In the genomic region with DNA sequence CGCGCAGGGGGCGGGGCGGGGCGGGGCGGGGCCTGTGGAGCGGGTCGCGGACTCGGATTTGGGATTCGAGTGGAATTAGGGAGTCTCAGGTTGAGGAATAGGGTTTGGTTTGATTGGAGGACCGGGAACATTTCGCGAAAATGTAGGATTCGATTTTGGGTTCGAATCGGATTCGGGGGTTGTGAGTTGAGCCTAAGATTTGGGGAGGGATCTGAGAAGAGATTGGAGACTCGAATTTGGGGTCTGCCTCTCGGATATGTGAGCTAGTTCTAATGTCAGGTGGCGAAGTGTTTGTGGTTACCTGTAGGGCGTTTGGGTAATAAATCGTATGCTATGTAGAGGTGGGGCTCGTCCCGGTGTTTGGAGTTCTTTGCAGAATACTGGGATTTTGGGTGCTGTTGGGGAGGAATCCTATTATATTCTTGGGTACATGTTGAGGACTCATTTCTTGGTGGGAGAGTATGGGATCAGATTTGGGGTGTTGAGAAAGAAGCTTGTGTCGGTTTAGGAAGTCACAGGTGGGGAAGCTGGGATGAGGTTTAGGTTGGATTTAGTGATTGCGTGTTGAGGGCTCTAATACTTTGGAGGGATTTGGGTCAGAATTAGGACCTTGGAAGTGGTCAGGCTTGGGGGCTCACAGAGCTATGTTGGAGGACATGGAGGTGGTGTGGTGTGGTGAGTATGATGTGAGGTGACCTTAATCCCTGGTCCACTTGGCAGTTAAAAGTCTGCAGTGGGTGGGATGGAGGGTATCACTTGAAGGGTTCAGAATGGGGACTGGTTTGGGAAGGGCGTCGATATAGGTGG, we compare ENCODE assay signal across 10 mouse cellular contexts. TPM values are rescaled to one million over a fixed set of nuclear protein-coding genes. Genes with fewer than 3 reads are reported as not detected.
A peak's percentile ranks its signal among the peaks of the same experiment; 100 is the strongest.
DNase-seq lines count a peak whose midpoint lies in the region; ATAC-seq and TF ChIP-seq lines count a peak whose summit lies in the region.
"Had no signal": no experiment of that assay in that cellular context is flagged by ENCODE, and none has a peak within 500 bp of the region (broad histone marks: within the 10 kb centered on the region; RNA-seq: fewer than 3 reads in every experiment).

No protein-coding gene starts in this region.

- 4% methylated on average over 29 of the region's 29 CpGs for WGBS in heart, embryonic 15.5 days
- 2% methylated on average over 29 of the region's 29 CpGs for WGBS in bone marrow, adult 2 months
- 11% methylated on average over 27 of the region's 29 CpGs for WGBS in hindbrain, embryonic 11.5 days
- 9% methylated on average over 29 of the region's 29 CpGs for WGBS in midbrain, embryonic 11.5 days

- H3K4me2 ChIP-seq in heart, embryonic 15.5 days: peak overlapping the region; percentile 93
- peak overlapping the region; percentile 81 for H3K4me2 ChIP-seq in hindbrain, embryonic 11.5 days (replicated peaks; ENCODE audit: low read depth, low read length)
- H3K4me2 ChIP-seq in midbrain, embryonic 11.5 days: peak overlapping the region; percentile 87

- ATAC-seq in heart, embryonic 15.5 days (replicated peaks; ENCODE audit: insufficient number of reproducible peaks, insufficient read depth, low FRiP score, low read depth): no peak
- ATAC-seq in hindbrain, embryonic 11.5 days (ENCODE audit: low FRiP score): no peak
- no peak for ATAC-seq in midbrain, embryonic 11.5 days (ENCODE audit: low FRiP score)

- H3K27ac ChIP-seq in heart, embryonic 15.5 days: peak overlapping the region; percentile 94
- peak overlapping the region; percentile 94; the same call in 1 of the 2 replicates for H3K27ac ChIP-seq in bone marrow, adult 2 months (ENCODE audit: control insufficient read depth, insufficient read depth, low read depth, low read length, poor library complexity)
- peak overlapping the region; percentile 80; the same call in 1 of the 2 replicates for H3K27ac ChIP-seq in hindbrain, embryonic 11.5 days (ENCODE audit: low read depth, low read length)
- H3K27ac ChIP-seq in midbrain, embryonic 11.5 days (ENCODE audit: low read depth, low read length): peak overlapping the region; percentile 73; the same call in 1 of the 2 replicates

- intact Hi-C loops in heart, postnatal 10 days (cut with DNase I): loop anchor here (2.0 kb wide), 1 partner anchor 28 kb away; the partner anchor contains the start of genes Lsm7 and Sppl2b

- TF ChIP-seq POLR2A in bone marrow, adult 2 months (IDR thresholded peaks at IDR 0.05; ENCODE audit: borderline replicate concordance, control insufficient read depth, low read depth, low read length): no peak

- peaks cover 40% of the 10 kb centered on the region for H3K4me1 ChIP-seq in heart, embryonic 15.5 days (replicated peaks)
- H3K4me1 ChIP-seq in bone marrow, adult 2 months (ENCODE audit: control insufficient read depth, insufficient read depth, low read length): peaks cover 6% of the 10 kb centered on the region
- peaks cover 12% of the 10 kb centered on the region; the same call in 1 of the 2 replicates for H3K4me1 ChIP-seq in hindbrain, embryonic 11.5 days (replicated peaks; ENCODE audit: control insufficient read depth, insufficient read depth, low read length)
- H3K4me1 ChIP-seq in midbrain, embryonic 11.5 days (ENCODE audit: control insufficient read depth, insufficient read depth, low read length): peaks cover 21% of the 10 kb centered on the region

- no peak for DNase-seq in heart, postnatal 10 days
- no peak for DNase-seq in hindbrain, embryonic 11.5 days (ENCODE audit: low spot score)
- DNase-seq in midbrain, embryonic 11.5 days (ENCODE audit: low spot score, missing footprints): no peak
- no peak for DNase-seq in left cerebral cortex, adult 11 months (ENCODE audit: low spot score)
- no peak for DNase-seq in adrenal gland, adult 2 months
- DNase-seq in T-cell, adult 2 months (ENCODE audit: low spot score): no peak

- no peaks in the 10 kb centered on the region for H3K27me3 ChIP-seq in heart, embryonic 15.5 days
- H3K27me3 ChIP-seq in hindbrain, embryonic 11.5 days (ENCODE audit: control insufficient read depth, insufficient read depth, low read length): no peaks in the 10 kb centered on the region
- no peaks in the 10 kb centered on the region for H3K27me3 ChIP-seq in midbrain, embryonic 11.5 days (ENCODE audit: control insufficient read depth, insufficient read depth, low read length)
- H3K27me3 ChIP-seq: Patski had no signal

- peak overlapping the region; percentile 82 for H3K4me3 ChIP-seq in heart, embryonic 15.5 days
- H3K4me3 ChIP-seq in bone marrow, adult 2 months (replicated peaks; ENCODE audit: control insufficient read depth, low read depth, low read length): peak overlapping the region; percentile 88
- H3K4me3 ChIP-seq in hindbrain, embryonic 11.5 days (ENCODE audit: low read depth, low read length): peak overlapping the region; percentile 88
- H3K4me3 ChIP-seq in midbrain, embryonic 11.5 days (ENCODE audit: low read depth, low read length): peak overlapping the region; percentile 78

- no peaks in the 10 kb centered on the region for H3K9me3 ChIP-seq in heart, embryonic 15.5 days (replicated peaks)
- H3K9me3 ChIP-seq in hindbrain, embryonic 11.5 days (ENCODE audit: control insufficient read depth, low read length): no peaks in the 10 kb centered on the region
- H3K9me3 ChIP-seq in midbrain, embryonic 11.5 days (ENCODE audit: control insufficient read depth, low read length): no peaks in the 10 kb centered on the region

- H3K36me3 ChIP-seq in heart, embryonic 15.5 days: peaks cover 19% of the 10 kb centered on the region
- no peaks in the 10 kb centered on the region for H3K36me3 ChIP-seq in hindbrain, embryonic 11.5 days (ENCODE audit: control insufficient read depth, insufficient read depth, low read length)
- peaks cover 8% of the 10 kb centered on the region; the same call in 1 of the 2 replicates for H3K36me3 ChIP-seq in midbrain, embryonic 11.5 days (ENCODE audit: control insufficient read depth, insufficient read depth, low read length)

- TF ChIP-seq CTCF in bone marrow, adult 2 months (IDR thresholded peaks at IDR 0.05; ENCODE audit: control insufficient read depth, insufficient read depth, low read length): no peak

- H3K9ac ChIP-seq in heart, embryonic 15.5 days: peak overlapping the region; percentile 90
- peak overlapping the region; percentile 89 for H3K9ac ChIP-seq in hindbrain, embryonic 11.5 days (ENCODE audit: low read depth, low read length)
- peak overlapping the region; percentile 91 for H3K9ac ChIP-seq in midbrain, embryonic 11.5 days (ENCODE audit: low read length)

RNA-seq across cellular contexts. Expression of gene Oaz1, which starts 0.8 kb away (rescaled TPM):
- polyA plus RNA-seq in heart, embryonic 15.5 days (2015; fragmentation: Nextera tagmentation; extraction: Ambion mirVana): 1,772 and 2,077 TPM in 2 replicates
- total RNA-seq in heart, postnatal 10 days (2021): 1,000 to 10,000 TPM; 1,023 to 1,076 TPM
- polyA plus RNA-seq in bone marrow, adult 2 months (2011; ENCODE audit: insufficient read depth, insufficient read length, low replicate concordance, missing spikeins): 672 and 986 TPM in 2 replicates
- polyA plus RNA-seq in hindbrain, embryonic 11.5 days (2014; fragmentation: Nextera tagmentation; extraction: Ambion mirVana): 1,755 and 1,772 TPM in 2 replicates
- polyA plus RNA-seq in midbrain, embryonic 11.5 days (2014; fragmentation: Nextera tagmentation; extraction: Ambion mirVana): 1,723 and 1,824 TPM in 2 replicates
- total RNA-seq in adrenal gland, adult 2 months (2021): 100 to 1,000 TPM; 780 to 923 TPM
- polyA plus RNA-seq in adrenal gland, adult 2 months (2012; rRNA removed): 1,168 and 1,414 TPM in 2 replicates

RNA-seq across cellular contexts. Expression of gene Jsrp1, which starts 14.0 kb away (rescaled TPM):
- polyA plus RNA-seq in heart, embryonic 15.5 days (2015; fragmentation: Nextera tagmentation; extraction: Ambion mirVana): 4.0 and 5.1 TPM in 2 replicates
- under 1 TPM in 1 of 2 experiments, not detected in 1; 0.74 TPM for total RNA-seq in heart, postnatal 10 days (2021)
- polyA plus RNA-seq in bone marrow, adult 2 months (2011; ENCODE audit: insufficient read depth, insufficient read length, low replicate concordance, missing spikeins): 1.4 TPM in 1 of 2 replicates, not detected in the other
- polyA plus RNA-seq in hindbrain, embryonic 11.5 days (2014; fragmentation: Nextera tagmentation; extraction: Ambion mirVana): 0.36 and 0.61 TPM in 2 replicates
- 0.38 and 0.80 TPM in 2 replicates for polyA plus RNA-seq in midbrain, embryonic 11.5 days (2014; fragmentation: Nextera tagmentation; extraction: Ambion mirVana)
- total RNA-seq in adrenal gland, adult 2 months (2021): 10 to 100 TPM in 1 of 2 experiments, 1 to 10 TPM in 1; 2.3 to 18.5 TPM
- polyA plus RNA-seq in adrenal gland, adult 2 months (2012; rRNA removed): 4.2 and 4.9 TPM in 2 replicates
- total RNA-seq: neutrophil, adult 5-6 weeks had no signal
- polyA plus RNA-seq: Patski had no signal

RNA-seq across cellular contexts. Expression of gene Lingo3, which starts 16.6 kb away (rescaled TPM):
- polyA plus RNA-seq in heart, embryonic 15.5 days (2015; fragmentation: Nextera tagmentation; extraction: Ambion mirVana): 0.29 and 0.43 TPM in 2 replicates
- total RNA-seq in heart, postnatal 10 days (2021): 1 to 10 TPM; 3.8 to 6.5 TPM
- not detected in 2 replicates for polyA plus RNA-seq in bone marrow, adult 2 months (2011; ENCODE audit: insufficient read depth, insufficient read length, low replicate concordance, missing spikeins)
- 0.24 and 0.29 TPM in 2 replicates for polyA plus RNA-seq in hindbrain, embryonic 11.5 days (2014; fragmentation: Nextera tagmentation; extraction: Ambion mirVana)
- polyA plus RNA-seq in midbrain, embryonic 11.5 days (2014; fragmentation: Nextera tagmentation; extraction: Ambion mirVana): 0.23 and 0.55 TPM in 2 replicates
- 10 to 100 TPM in 1 of 2 experiments, 1 to 10 TPM in 1; 8.5 to 16.7 TPM for total RNA-seq in adrenal gland, adult 2 months (2021)
- polyA plus RNA-seq in adrenal gland, adult 2 months (2012; rRNA removed): 13.8 and 18.7 TPM in 2 replicates
- total RNA-seq: neutrophil, adult 5-6 weeks had no signal

RNA-seq across cellular contexts. Expression of gene Amh, which starts 22.2 kb away (rescaled TPM):
- 0.16 and 0.19 TPM in 2 replicates for polyA plus RNA-seq in heart, embryonic 15.5 days (2015; fragmentation: Nextera tagmentation; extraction: Ambion mirVana)
- under 1 TPM; 0.41 to 0.45 TPM for total RNA-seq in heart, postnatal 10 days (2021)
- 3.0 TPM in 1 of 2 replicates, not detected in the other for polyA plus RNA-seq in bone marrow, adult 2 months (2011; ENCODE audit: insufficient read depth, insufficient read length, low replicate concordance, missing spikeins)
- not detected in 2 replicates for polyA plus RNA-seq in hindbrain, embryonic 11.5 days (2014; fragmentation: Nextera tagmentation; extraction: Ambion mirVana)
- polyA plus RNA-seq in midbrain, embryonic 11.5 days (2014; fragmentation: Nextera tagmentation; extraction: Ambion mirVana): not detected in 2 replicates
- under 1 TPM; 0.73 to 0.95 TPM for total RNA-seq in adrenal gland, adult 2 months (2021)
- polyA plus RNA-seq in adrenal gland, adult 2 months (2012; rRNA removed): 1.7 and 2.1 TPM in 2 replicates

RNA-seq across cellular contexts. Expression of gene Lsm7, which starts 27.7 kb away (rescaled TPM):
- polyA plus RNA-seq in heart, embryonic 15.5 days (2015; fragmentation: Nextera tagmentation; extraction: Ambion mirVana): 153 and 154 TPM in 2 replicates
- 10 to 100 TPM; 23.6 to 28.2 TPM for total RNA-seq in heart, postnatal 10 days (2021)
- 114 and 136 TPM in 2 replicates for polyA plus RNA-seq in bone marrow, adult 2 months (2011; ENCODE audit: insufficient read depth, insufficient read length, low replicate concordance, missing spikeins)
- 260 and 271 TPM in 2 replicates for polyA plus RNA-seq in hindbrain, embryonic 11.5 days (2014; fragmentation: Nextera tagmentation; extraction: Ambion mirVana)
- polyA plus RNA-seq in midbrain, embryonic 11.5 days (2014; fragmentation: Nextera tagmentation; extraction: Ambion mirVana): 248 and 290 TPM in 2 replicates
- total RNA-seq in adrenal gland, adult 2 months (2021): 10 to 100 TPM; 22.3 to 36.2 TPM
- polyA plus RNA-seq in adrenal gland, adult 2 months (2012; rRNA removed): 91.9 and 107 TPM in 2 replicates
